Mouse (Mus musculus): ENCODE results near the gene Mau2. TPM values are rescaled to one million over a fixed set of nuclear protein-coding genes. Genes with fewer than 3 reads are reported as not detected.

Mau2 gene
- total and polyA plus RNA-seq, 3 experiments = 19.5 to 38.4 (median 25.5) TPM

- dilution Hi-C loops (cut with MboI; ENCODE audit: extremely low pct_ligation_motif_present, extremely low pct_unique_long_range_greater_than_20kb, low sequenced_read_pairs) = no loop called here
- H3K4me1 ChIP-seq (ENCODE audit: control insufficient read depth in 1 of 2, insufficient read depth in 2 of 2) = peaks cover 9 to 51% of the 10 kb centered on the region in 2 experiments
- peaks cover 83% of the 10 kb centered on the region for H3K79me2 ChIP-seq (replicated peaks; ENCODE audit: control insufficient read depth, extremely low read depth, insufficient read depth, poor library complexity, severe bottlenecking)
- no peak for TF ChIP-seq TCF12 (IDR thresholded peaks at IDR 0.05; ENCODE audit: low read depth, low read length)
- H3K27me3 ChIP-seq (replicated peaks) = no peaks in the 10 kb centered on the region
- in situ Hi-C loops (cut with MboI; ENCODE audit: low pct_ligation_motif_present, low pct_unique_long_range_greater_than_20kb, low sequenced_read_pairs) = loop anchor here (5.0 kb wide), 1 partner anchor 35 kb away; no protein-coding TSS in a partner anchor
- H3K4me2 ChIP-seq (ENCODE audit: insufficient read depth, low read depth, poor library complexity, severe bottlenecking) = no peak overlapping the region
- H3K9me3 ChIP-seq (replicated peaks; ENCODE audit: low read length) = no peaks in the 10 kb centered on the region
- H3K27ac ChIP-seq (ENCODE audit: insufficient read depth, low read depth) = no peak overlapping the region
- no peak overlapping the region for H3K9ac ChIP-seq (ENCODE audit: insufficient read depth, low read depth)
- peaks cover 6 to 81% of the 10 kb centered on the region in 2 experiments for H3K36me3 ChIP-seq (replicated peaks in 1 of 2; ENCODE audit: control insufficient read depth in 1 of 2, insufficient read depth in 1 of 2, low read length in 1 of 2)
- H3K4me3 ChIP-seq (replicated peaks in 1 of 3; ENCODE audit: low read depth in 2 of 3, low read length in 2 of 3, poor library complexity in 1 of 3) = no peak overlapping the region
- no peak for DNase-seq (ENCODE audit: extremely low read depth)
Measured at GRCm38 (mm10) chr8:69967291-69967933, 75.1 kb downstream of the Mau2 start.

Other genes with a start within 250 kb of the Mau2 start
Only the 20 nearest of the 21 such genes appear.
- 48.1 and 49.2 TPM in 2 replicates for gene Gmip, start 234.1 kb downstream of the Mau2 start, total RNA-seq (2012; rRNA removed)
- 22.2 and 25.4 TPM in 2 replicates for gene Gmip, start 234.1 kb downstream of the Mau2 start, total RNA-seq (2014; rRNA removed)
- gene Gmip, start 234.1 kb downstream of the Mau2 start, polyA plus RNA-seq (2012; ENCODE audit: insufficient read length, low read depth) = 54.3 and 81.8 TPM in 2 replicates
- gene Lpar2, start 220.3 kb downstream of the Mau2 start, total RNA-seq (2012; rRNA removed) = 1.1 and 1.2 TPM in 2 replicates
- 0.74 and 0.82 TPM in 2 replicates for gene Lpar2, start 220.3 kb downstream of the Mau2 start, total RNA-seq (2014; rRNA removed)
- gene Lpar2, start 220.3 kb downstream of the Mau2 start, polyA plus RNA-seq (2012; ENCODE audit: insufficient read length, low read depth) = 2.5 and 3.0 TPM in 2 replicates
- gene Pbx4, start 210.2 kb downstream of the Mau2 start, total RNA-seq (2012; rRNA removed) = 3.1 and 5.9 TPM in 2 replicates
- gene Pbx4, start 210.2 kb downstream of the Mau2 start, total RNA-seq (2014; rRNA removed) = 1.0 and 1.5 TPM in 2 replicates
- gene Pbx4, start 210.2 kb downstream of the Mau2 start, polyA plus RNA-seq (2012; ENCODE audit: insufficient read length, low read depth) = 2.4 and 3.5 TPM in 2 replicates
- gene Cilp2, start 155.0 kb downstream of the Mau2 start, total RNA-seq (2012; rRNA removed) = 0.08 TPM in 2 replicates
- gene Cilp2, start 155.0 kb downstream of the Mau2 start, total RNA-seq (2014; rRNA removed) = 0.04 TPM in 1 of 2 replicates, not detected in the other
- 0.07 TPM in 1 of 2 replicates, not detected in the other for gene Cilp2, start 155.0 kb downstream of the Mau2 start, polyA plus RNA-seq (2012; ENCODE audit: insufficient read length, low read depth)
- 1.5 and 1.8 TPM in 2 replicates for gene Tssk6, start 140.6 kb downstream of the Mau2 start, total RNA-seq (2012; rRNA removed)
- 0.35 and 0.44 TPM in 2 replicates for gene Tssk6, start 140.6 kb downstream of the Mau2 start, total RNA-seq (2014; rRNA removed)
- gene Tssk6, start 140.6 kb downstream of the Mau2 start, polyA plus RNA-seq (2012; ENCODE audit: insufficient read length, low read depth) = 1.7 and 2.3 TPM in 2 replicates
- gene Ndufa13, start 140.2 kb downstream of the Mau2 start, total RNA-seq (2012; rRNA removed) = 153 and 177 TPM in 2 replicates
- gene Ndufa13, start 140.2 kb downstream of the Mau2 start, total RNA-seq (2014; rRNA removed) = 60.9 and 74.7 TPM in 2 replicates
- gene Ndufa13, start 140.2 kb downstream of the Mau2 start, polyA plus RNA-seq (2012; ENCODE audit: insufficient read length, low read depth) = 90.1 and 104 TPM in 2 replicates
- gene Yjefn3, start 140.0 kb downstream of the Mau2 start, total RNA-seq (2012; rRNA removed) = 8.0 and 9.5 TPM in 2 replicates
- 3.3 and 3.6 TPM in 2 replicates for gene Yjefn3, start 140.0 kb downstream of the Mau2 start, total RNA-seq (2014; rRNA removed)
- gene Yjefn3, start 140.0 kb downstream of the Mau2 start, polyA plus RNA-seq (2012; ENCODE audit: insufficient read length, low read depth) = 8.4 and 10.5 TPM in 2 replicates
- gene Gatad2a, start 46.4 kb downstream of the Mau2 start, total RNA-seq (2012; rRNA removed) = 70.8 and 73.2 TPM in 2 replicates
- gene Gatad2a, start 46.4 kb downstream of the Mau2 start, total RNA-seq (2014; rRNA removed) = 31.5 and 35.7 TPM in 2 replicates
- 95.1 and 122 TPM in 2 replicates for gene Gatad2a, start 46.4 kb downstream of the Mau2 start, polyA plus RNA-seq (2012; ENCODE audit: insufficient read length, low read depth)
- 21.8 and 24.0 TPM in 2 replicates for gene Sugp1, start 79 bp upstream of the Mau2 start, total RNA-seq (2012; rRNA removed)
- gene Sugp1, start 79 bp upstream of the Mau2 start, total RNA-seq (2014; rRNA removed) = 5.0 and 5.3 TPM in 2 replicates
- gene Sugp1, start 79 bp upstream of the Mau2 start, polyA plus RNA-seq (2012; ENCODE audit: insufficient read length, low read depth) = 43.9 and 44.2 TPM in 2 replicates
- 1.9 and 2.4 TPM in 2 replicates for gene Tm6sf2, start 30.2 kb upstream of the Mau2 start, total RNA-seq (2012; rRNA removed)
- gene Tm6sf2, start 30.2 kb upstream of the Mau2 start, total RNA-seq (2014; rRNA removed) = 0.22 and 0.40 TPM in 2 replicates
- gene Tm6sf2, start 30.2 kb upstream of the Mau2 start, polyA plus RNA-seq (2012; ENCODE audit: insufficient read length, low read depth) = 1.8 and 2.6 TPM in 2 replicates
- 0.29 and 0.30 TPM in 2 replicates for gene Hapln4, start 40.7 kb upstream of the Mau2 start, total RNA-seq (2012; rRNA removed)
- gene Hapln4, start 40.7 kb upstream of the Mau2 start, total RNA-seq (2014; rRNA removed) = 0.07 and 0.08 TPM in 2 replicates
- 0.20 and 0.30 TPM in 2 replicates for gene Hapln4, start 40.7 kb upstream of the Mau2 start, polyA plus RNA-seq (2012; ENCODE audit: insufficient read length, low read depth)
- 2.1 and 2.6 TPM in 2 replicates for gene Ncan, start 78.1 kb upstream of the Mau2 start, total RNA-seq (2012; rRNA removed)
- 3.5 and 3.9 TPM in 2 replicates for gene Ncan, start 78.1 kb upstream of the Mau2 start, total RNA-seq (2014; rRNA removed)
- gene Ncan, start 78.1 kb upstream of the Mau2 start, polyA plus RNA-seq (2012; ENCODE audit: insufficient read length, low read depth) = 5.3 and 6.0 TPM in 2 replicates
- 22.7 and 27.4 TPM in 2 replicates for gene Nr2c2ap, start 88.6 kb upstream of the Mau2 start, total RNA-seq (2012; rRNA removed)
- gene Nr2c2ap, start 88.6 kb upstream of the Mau2 start, total RNA-seq (2014; rRNA removed) = 15.6 and 16.4 TPM in 2 replicates
- 61.3 and 71.3 TPM in 2 replicates for gene Nr2c2ap, start 88.6 kb upstream of the Mau2 start, polyA plus RNA-seq (2012; ENCODE audit: insufficient read length, low read depth)
- 13.8 and 17.2 TPM in 2 replicates for gene Rfxank, start 96.4 kb upstream of the Mau2 start, total RNA-seq (2012; rRNA removed)
- 10.5 and 13.4 TPM in 2 replicates for gene Rfxank, start 96.4 kb upstream of the Mau2 start, total RNA-seq (2014; rRNA removed)
- gene Rfxank, start 96.4 kb upstream of the Mau2 start, polyA plus RNA-seq (2012; ENCODE audit: insufficient read length, low read depth) = 9.5 and 12.3 TPM in 2 replicates
- gene Borcs8, start 96.8 kb upstream of the Mau2 start, total RNA-seq (2012; rRNA removed) = 56.4 and 63.9 TPM in 2 replicates
- 22.2 and 28.7 TPM in 2 replicates for gene Borcs8, start 96.8 kb upstream of the Mau2 start, total RNA-seq (2014; rRNA removed)
- gene Borcs8, start 96.8 kb upstream of the Mau2 start, polyA plus RNA-seq (2012; ENCODE audit: insufficient read length, low read depth) = 44.0 and 45.8 TPM in 2 replicates
- gene Mef2b, start 97.0 kb upstream of the Mau2 start, total RNA-seq (2012; rRNA removed) = 194 and 232 TPM in 2 replicates
- gene Mef2b, start 97.0 kb upstream of the Mau2 start, total RNA-seq (2014; rRNA removed) = 60.1 and 61.0 TPM in 2 replicates
- 130 and 168 TPM in 2 replicates for gene Mef2b, start 97.0 kb upstream of the Mau2 start, polyA plus RNA-seq (2012; ENCODE audit: insufficient read length, low read depth)
- 54.2 and 65.0 TPM in 2 replicates for gene Tmem161a, start 129.6 kb upstream of the Mau2 start, total RNA-seq (2012; rRNA removed)
- 68.2 and 73.6 TPM in 2 replicates for gene Tmem161a, start 129.6 kb upstream of the Mau2 start, total RNA-seq (2014; rRNA removed)
- 42.3 and 48.5 TPM in 2 replicates for gene Tmem161a, start 129.6 kb upstream of the Mau2 start, polyA plus RNA-seq (2012; ENCODE audit: insufficient read length, low read depth)
- gene Slc25a42, start 169.6 kb upstream of the Mau2 start, total RNA-seq (2012; rRNA removed) = 2.5 and 3.0 TPM in 2 replicates
- 0.63 and 0.80 TPM in 2 replicates for gene Slc25a42, start 169.6 kb upstream of the Mau2 start, total RNA-seq (2014; rRNA removed)
- gene Slc25a42, start 169.6 kb upstream of the Mau2 start, polyA plus RNA-seq (2012; ENCODE audit: insufficient read length, low read depth) = 2.9 and 3.4 TPM in 2 replicates
- 22.4 and 23.6 TPM in 2 replicates for gene Sugp2, start 191.5 kb upstream of the Mau2 start, total RNA-seq (2012; rRNA removed)
- gene Sugp2, start 191.5 kb upstream of the Mau2 start, total RNA-seq (2014; rRNA removed) = 9.4 and 10.0 TPM in 2 replicates
- gene Sugp2, start 191.5 kb upstream of the Mau2 start, polyA plus RNA-seq (2012; ENCODE audit: insufficient read length, low read depth) = 20.1 and 21.4 TPM in 2 replicates
- 31.1 and 39.2 TPM in 2 replicates for gene Armc6, start 191.7 kb upstream of the Mau2 start, total RNA-seq (2012; rRNA removed)
- 21.6 and 23.7 TPM in 2 replicates for gene Armc6, start 191.7 kb upstream of the Mau2 start, total RNA-seq (2014; rRNA removed)
- gene Armc6, start 191.7 kb upstream of the Mau2 start, polyA plus RNA-seq (2012; ENCODE audit: insufficient read length, low read depth) = 20.0 and 20.7 TPM in 2 replicates

All from CH12.LX (cell line).